Mouse (Mus musculus) midbrain, embryonic 16.5 days (tissue): ENCODE measurements at regions not wholly inside any gene's neighbourhood (a gene's known extent, or its start where the extent isn't known, plus 50 kb on each side); places are given as distances from the start of the nearest gene placed in this dataset.
"Not testable (repeated sequence)": the region's sequence is repeated elsewhere in the genome, so short reads cannot be mapped to it uniquely, and the experiment has no call there.

Experiments used
- ATAC-seq: fragments of 200-750 bp; cut with Nextera tagmentation; 2 replicates; pipeline ENCODE4 v1.8.0; 2017; ENCODE audit warnings: moderate TSS enrichment
- H3K27ac ChIP-seq: fragments of 300-500 bp; sonication (generic); 2 replicates; pipeline ENCODE4 v1.5.1; 2014; ENCODE audit warnings: mild to moderate bottlenecking, low read length, mixed read lengths
- H3K27me3 ChIP-seq: fragments of 300-500 bp; sonication (generic); 2 replicates; pipeline ENCODE4 v1.6.1; 2014; ENCODE audit warnings: low read depth, low read length, mixed read lengths; ENCODE audit not compliant: control insufficient read depth, insufficient read depth
- H3K36me3 ChIP-seq: fragments of 300-500 bp; sonication (generic); 2 replicates; pipeline ENCODE4 v1.6.1; 2014; ENCODE audit warnings: mild to moderate bottlenecking, low read length, moderate library complexity, mixed read lengths; ENCODE audit not compliant: control insufficient read depth, insufficient read depth
- H3K4me1 ChIP-seq: fragments of 300-500 bp; sonication (generic); 2 replicates; pipeline ENCODE4 v1.6.1; 2014; ENCODE audit warnings: mild to moderate bottlenecking, low read length, mixed read lengths; ENCODE audit not compliant: control insufficient read depth, insufficient read depth
- H3K4me2 ChIP-seq: fragments of 300-500 bp; sonication (generic); 2 replicates; pipeline ENCODE4 v1.6.1; 2014; ENCODE audit warnings: mild to moderate bottlenecking, low read length, mixed read lengths
- H3K4me3 ChIP-seq: fragments of 300-500 bp; sonication (generic); 2 replicates; pipeline ENCODE4 v1.5.1; 2014; ENCODE audit warnings: low read depth, mild to moderate bottlenecking, low read length, moderate library complexity, mixed read lengths
- H3K9ac ChIP-seq: fragments of 300-500 bp; sonication (generic); 2 replicates; pipeline ENCODE4 v1.6.1; 2014; ENCODE audit warnings: low read depth, low read length, mixed read lengths
- H3K9me3 ChIP-seq: fragments of 300-500 bp; sonication (generic); replicated peaks from 2 replicates; pipeline ENCODE4 v1.6.1; 2014; ENCODE audit warnings: mild to moderate bottlenecking, low read length, mixed read lengths; ENCODE audit not compliant: control insufficient read depth, poor library complexity, severe bottlenecking
- WGBS: fragments of 180-500 bp; shearing (Covaris S2); extraction: QIAGEN DNeasy Blood & Tissue Kit; methylation state at CpG from one replicate; pipeline ENCODE4 v1.1.7; 2014; 5-methylcytosine and 5-hydroxymethylcytosine counted together

DNA sequence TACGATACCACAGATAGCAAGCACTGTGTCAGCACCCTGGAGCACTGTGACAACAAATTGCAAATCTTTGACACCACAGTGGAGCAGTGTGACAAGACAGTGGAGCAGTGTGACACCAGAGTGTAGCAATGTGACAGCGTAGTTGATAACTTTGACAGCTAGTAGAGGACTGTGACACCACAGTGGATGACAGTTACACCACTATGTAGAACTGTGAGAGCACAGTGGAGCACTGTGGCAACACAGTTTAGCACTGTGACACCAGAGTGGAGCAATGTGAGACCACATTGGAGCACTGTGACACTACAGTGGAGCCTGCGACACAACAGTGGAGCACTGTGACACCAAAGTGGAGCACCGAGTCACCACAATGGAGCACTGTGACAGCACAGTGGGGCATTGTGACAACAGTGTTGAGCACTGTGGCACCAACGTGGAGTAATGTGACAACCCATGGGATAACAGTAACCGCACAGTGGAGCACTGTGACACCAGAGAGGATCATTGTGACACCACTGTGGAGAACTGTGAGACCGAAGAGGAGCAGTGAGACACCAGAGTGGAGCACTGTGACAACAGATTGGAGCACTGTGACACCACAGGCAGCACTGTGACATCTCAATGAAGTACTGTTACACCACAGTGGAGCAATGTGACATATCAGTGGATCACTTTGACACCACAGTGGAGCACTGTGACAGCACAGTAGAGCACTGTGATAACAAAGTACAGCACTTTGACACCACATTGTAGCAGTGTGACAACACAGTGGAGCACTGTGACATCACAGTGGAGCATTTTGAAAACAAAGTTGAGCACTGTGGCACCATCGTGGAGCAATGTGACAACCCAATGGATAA, 83.7 kb upstream of the Vmn1r2 start:
- Histone ChIP-seq H3K36me3 (no peaks in the 10 kb centered on the region), H3K4me1 (no peaks in the 10 kb centered on the region), H3K9me3 (peaks cover 73% of the 10 kb centered on the region), H3K4me3 (no peak overlapping the region), H3K9ac (no peak overlapping the region), H3K4me2 (no peak overlapping the region), H3K27ac (no peak overlapping the region), H3K27me3 (no peaks in the 10 kb centered on the region)
- ATAC-seq, result peak; percentile 52
- 57% methylated on average over 8 of the region's 8 CpGs for WGBS

DNA sequence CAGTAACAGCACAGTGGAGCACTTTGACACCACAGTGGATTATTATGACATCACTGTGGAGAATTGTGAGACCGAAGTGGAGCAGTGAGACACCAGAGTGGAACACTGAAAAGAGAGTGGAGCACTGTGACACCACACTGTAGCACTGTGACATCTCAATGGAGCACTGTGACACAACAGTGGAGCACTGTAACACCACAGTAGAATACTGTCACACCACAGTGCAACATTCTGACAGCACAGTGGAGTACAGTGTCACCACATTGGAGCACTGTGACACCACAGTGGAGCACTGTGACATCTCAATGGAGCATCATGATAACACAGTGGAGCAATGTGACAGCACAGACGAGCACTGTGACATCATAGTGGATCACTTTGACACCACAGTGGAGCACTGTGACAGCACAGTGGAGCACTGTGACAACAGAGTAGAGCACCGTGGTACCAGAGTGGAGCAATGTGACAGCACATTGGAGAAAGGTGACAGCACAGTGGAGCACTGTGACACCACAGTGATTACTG, 83.0 kb upstream of the Vmn1r2 start:
- 70% methylated on average over 3 of the region's 3 CpGs for WGBS
- Histone ChIP-seq H3K4me1 (no peaks in the 10 kb centered on the region), H3K27me3 (no peaks in the 10 kb centered on the region), H3K36me3 (no peaks in the 10 kb centered on the region), H3K9ac (no peak overlapping the region), H3K4me2 (no peak overlapping the region), H3K9me3 (peaks cover 73% of the 10 kb centered on the region), H3K4me3 (no peak overlapping the region), H3K27ac (no peak overlapping the region)
- ATAC-seq, result 0 out of 2 replicates have a peak, but pooled peaks have one; percentile 7

DNA sequence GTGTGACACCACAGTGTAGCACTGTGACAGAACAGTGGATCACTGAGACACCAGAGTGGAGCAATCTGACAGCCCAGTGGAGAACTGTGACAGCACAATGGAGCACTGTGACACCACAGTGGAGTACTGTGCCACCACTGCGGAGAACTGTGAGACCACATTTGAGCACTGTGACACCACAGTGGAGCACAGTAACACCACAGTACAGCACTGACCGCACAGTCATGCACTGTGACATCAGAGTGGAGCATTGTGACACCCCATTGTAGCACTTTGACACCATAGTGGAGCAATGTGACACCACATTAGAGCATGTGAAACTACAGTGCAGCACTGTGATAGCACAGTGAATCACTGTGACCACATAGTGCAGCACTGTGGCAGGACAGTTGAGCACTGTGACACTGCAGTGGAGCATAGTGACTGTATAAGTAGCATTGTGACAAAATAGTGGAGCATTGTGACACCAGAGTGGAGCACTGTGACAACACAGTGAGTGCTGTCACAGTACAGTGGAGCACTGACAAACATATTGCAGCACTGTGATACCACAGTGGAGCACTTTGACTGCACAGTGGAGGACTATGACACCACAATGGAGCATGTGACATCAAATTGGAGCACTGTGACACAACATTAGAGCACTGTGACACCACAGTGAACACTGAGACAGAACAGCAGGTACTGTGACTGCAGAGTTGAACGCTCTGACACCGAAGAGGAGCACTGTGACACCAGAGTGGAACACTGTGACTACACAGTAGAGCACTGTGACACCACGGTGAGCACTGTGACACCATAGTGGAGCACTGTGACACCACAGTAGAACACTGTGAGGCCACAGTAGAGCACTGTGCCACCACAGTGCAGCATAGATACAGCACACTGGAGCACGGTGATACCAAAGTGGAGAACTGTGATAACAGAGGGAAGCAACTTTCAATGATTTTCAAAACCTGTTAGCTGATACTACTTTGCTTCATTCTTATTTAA, 81.4 kb upstream of the Vmn1r2 start:
- Histone ChIP-seq H3K9ac (no peak overlapping the region), H3K27ac (no peak overlapping the region), H3K9me3 (peaks cover 73% of the 10 kb centered on the region), H3K4me3 (no peak overlapping the region), H3K4me1 (no peaks in the 10 kb centered on the region), H3K36me3 (no peaks in the 10 kb centered on the region), H3K4me2 (no peak overlapping the region), H3K27me3 (no peaks in the 10 kb centered on the region)
- WGBS, result 62% methylated on average over 6 of the region's 6 CpGs
- ATAC-seq, result no peak

DNA sequence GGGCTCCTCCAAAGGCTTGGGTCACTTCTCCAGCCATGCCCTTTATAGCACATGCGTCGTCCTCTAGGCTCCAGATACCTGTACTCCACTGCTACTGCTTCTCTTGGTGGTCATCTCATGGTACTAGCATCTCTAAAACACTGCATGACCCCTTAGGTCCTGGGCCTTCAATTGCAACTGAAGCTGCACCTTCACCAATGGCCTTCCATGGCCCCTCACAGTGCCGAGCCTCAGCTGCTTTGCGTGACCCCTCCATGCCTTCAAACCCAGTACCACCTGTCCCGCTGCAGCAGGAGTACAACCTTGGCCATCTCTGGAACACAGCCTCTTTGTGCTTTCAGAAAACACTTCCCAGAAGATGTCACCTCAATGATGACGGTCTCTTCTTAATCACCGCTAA, 79.5 kb upstream of the Vmn1r2 start:
- not testable (repeated sequence) for H3K27ac ChIP-seq, H3K4me3 ChIP-seq, H3K27me3 ChIP-seq, H3K4me2 ChIP-seq, H3K36me3 ChIP-seq, H3K4me1 ChIP-seq, ATAC-seq, H3K9ac ChIP-seq
- peaks cover 58% of the 10 kb centered on the region for H3K9me3 ChIP-seq
- 80% methylated on average over 7 of the region's 7 CpGs for WGBS

DNA sequence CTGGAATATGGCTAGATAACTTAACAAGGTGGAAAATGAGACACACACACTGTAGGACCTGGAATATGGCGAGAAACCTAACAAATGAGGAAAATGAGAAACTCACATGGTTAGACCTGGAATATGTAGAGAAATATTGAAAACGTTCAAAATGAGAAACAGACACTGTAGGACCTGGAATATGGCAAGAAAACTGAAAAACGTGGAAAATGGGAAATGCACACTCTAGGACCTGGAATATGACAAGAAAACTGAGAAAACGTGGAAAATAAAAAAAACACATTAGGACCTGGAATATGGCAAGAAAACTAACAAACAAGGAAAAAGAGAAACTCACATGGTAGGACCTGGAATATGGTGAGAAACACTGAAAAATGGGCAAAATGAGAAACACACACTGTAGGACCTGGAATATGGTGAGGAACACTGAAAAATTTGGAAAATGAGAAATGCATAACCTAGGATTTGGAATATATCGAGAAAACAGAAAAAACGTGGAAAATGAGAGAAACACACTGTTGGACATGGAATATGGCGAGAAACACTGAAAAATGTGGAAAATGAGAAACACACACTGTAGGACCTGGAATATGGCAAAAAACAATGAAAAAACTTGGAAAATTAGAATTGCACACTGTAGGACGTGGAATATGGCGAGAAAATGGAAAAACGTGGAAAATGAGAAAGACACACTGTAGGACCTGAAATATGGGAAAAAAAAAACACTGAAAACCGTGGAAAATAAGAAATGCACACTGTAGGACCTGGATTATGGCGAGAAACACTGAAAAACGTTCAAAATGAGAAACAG, 77.3 kb upstream of the Vmn1r2 start:
- no peak overlapping the region for H3K4me2 ChIP-seq
- H3K9me3 ChIP-seq, result peaks cover 39% of the 10 kb centered on the region
- no peak overlapping the region for H3K4me3 ChIP-seq
- H3K27ac ChIP-seq, result no peak overlapping the region
- H3K4me1 ChIP-seq, result no peaks in the 10 kb centered on the region
- no peaks in the 10 kb centered on the region for H3K27me3 ChIP-seq
- ATAC-seq, result peak; percentile 52; the same call in 1 of the 2 replicates
- H3K36me3 ChIP-seq, result no peaks in the 10 kb centered on the region
- no peak overlapping the region for H3K9ac ChIP-seq
- 68% methylated on average over 13 of the region's 13 CpGs for WGBS

DNA sequence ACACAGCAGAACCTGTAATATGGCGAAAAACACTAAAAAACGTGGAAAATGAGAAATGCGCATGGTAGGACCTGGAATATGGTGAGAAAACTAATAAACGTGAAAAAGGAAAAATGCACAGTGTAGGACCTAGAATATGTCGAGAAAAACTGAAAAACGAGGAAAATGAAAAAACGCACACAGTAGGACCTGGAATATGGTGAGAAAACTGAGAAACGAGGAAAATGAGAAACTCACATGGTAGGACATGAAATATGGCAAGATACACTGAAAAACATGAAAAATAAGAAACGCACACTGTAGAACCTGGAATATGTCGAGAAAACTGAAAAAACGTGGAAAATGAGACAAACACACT, 76.8 kb upstream of the Vmn1r2 start:
- Histone ChIP-seq H3K4me3 (no peak overlapping the region), H3K4me1 (no peaks in the 10 kb centered on the region), H3K36me3 (no peaks in the 10 kb centered on the region), H3K9ac (no peak overlapping the region), H3K27me3 (no peaks in the 10 kb centered on the region), H3K9me3 (peaks cover 35% of the 10 kb centered on the region), H3K4me2 (no peak overlapping the region), H3K27ac (no peak overlapping the region)
- ATAC-seq, result peak; percentile 28; the same call in 1 of the 2 replicates
- 86% methylated on average over 11 of the region's 11 CpGs for WGBS

DNA sequence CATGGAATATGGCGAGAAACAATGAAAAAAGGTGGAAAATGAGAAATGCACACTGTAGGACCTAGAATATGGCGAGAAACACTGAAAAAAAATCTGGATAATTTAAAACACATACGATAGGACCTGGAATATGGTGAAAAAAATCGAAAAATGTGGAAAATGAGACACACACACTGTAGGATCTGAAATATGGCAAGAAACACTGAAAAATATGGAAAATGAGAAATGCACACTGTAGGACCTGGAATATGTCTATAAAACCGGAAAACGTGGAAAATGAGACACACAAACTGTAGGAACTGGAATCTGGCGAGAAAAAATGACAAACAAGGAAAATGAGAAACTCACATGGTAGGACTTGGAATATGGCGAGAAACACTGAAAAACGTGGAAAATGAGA, 76.4 kb upstream of the Vmn1r2 start:
- no peak overlapping the region for H3K4me2 ChIP-seq
- H3K4me1 ChIP-seq, result no peaks in the 10 kb centered on the region
- no peaks in the 10 kb centered on the region for H3K27me3 ChIP-seq
- peaks cover 31% of the 10 kb centered on the region for H3K9me3 ChIP-seq
- ATAC-seq, result no peak
- H3K4me3 ChIP-seq, result no peak overlapping the region
- WGBS, result 81% methylated on average over 9 of the region's 9 CpGs
- no peak overlapping the region for H3K9ac ChIP-seq
- no peak overlapping the region for H3K27ac ChIP-seq
- H3K36me3 ChIP-seq, result no peaks in the 10 kb centered on the region
